ENCODE assay signal across 9 mouse cellular contexts in the genomic region with DNA sequence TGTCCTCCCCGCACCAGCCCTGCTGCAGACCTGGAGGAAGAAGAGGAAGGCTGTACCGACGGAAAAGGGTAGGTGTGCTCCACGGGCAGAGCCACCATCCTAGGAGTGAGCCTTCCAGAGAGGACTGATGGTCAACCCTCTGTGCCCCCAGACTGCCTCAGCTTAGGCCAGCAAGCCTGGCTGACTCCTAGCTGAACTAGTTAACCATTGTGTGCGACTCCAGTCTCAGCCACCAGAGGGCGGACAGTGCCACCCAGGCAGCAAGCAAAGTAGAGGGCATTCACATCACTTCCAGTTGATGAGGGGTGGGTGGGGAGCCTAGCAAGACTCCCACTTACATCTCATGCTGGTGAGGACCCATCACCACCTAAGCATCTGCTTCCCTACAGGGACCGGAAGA. TPM values are rescaled to one million over a fixed set of nuclear protein-coding genes. Genes with fewer than 3 reads are reported as not detected.
DNase-seq lines count a peak whose midpoint lies in the region; ATAC-seq and TF ChIP-seq lines count a peak whose summit lies in the region.
"Had no signal": no experiment of that assay in that cellular context is flagged by ENCODE, and none has a peak within 500 bp of the region (broad histone marks: within the 10 kb centered on the region; RNA-seq: fewer than 3 reads in every experiment).

No protein-coding gene starts in this region.

- H3K4me3 ChIP-seq in intestine, embryonic 14.5 days (ENCODE audit: low read depth, low read length), result no peak overlapping the region
- H3K4me3 ChIP-seq in intestine, embryonic 15.5 days (replicated peaks), result no peak overlapping the region
- H3K4me3 ChIP-seq in CH12.LX (replicated peaks in 1 of 3; ENCODE audit: low read depth in 2 of 3, low read length in 2 of 3, poor library complexity in 1 of 3), result no peak overlapping the region
- H3K4me3 ChIP-seq: limb, embryonic 12.5 days had no signal

- H3K27me3 ChIP-seq in intestine, embryonic 14.5 days (replicated peaks; ENCODE audit: control insufficient read depth, insufficient read depth, low read length), result 0 out of 2 replicates have a peak, but pooled peaks cover 2% of the 10 kb centered on the region
- no peaks in the 10 kb centered on the region for H3K27me3 ChIP-seq in intestine, embryonic 15.5 days (replicated peaks)
- peaks cover 67% of the 10 kb centered on the region for H3K27me3 ChIP-seq in CH12.LX (replicated peaks)

- peak; percentile 48 for TF ChIP-seq RAD21 in CH12.LX (IDR thresholded peaks at IDR 0.05; ENCODE audit: low read depth, low read length)

- H3K9me3 ChIP-seq in intestine, embryonic 14.5 days (ENCODE audit: control insufficient read depth, low read length), result no peaks in the 10 kb centered on the region
- H3K9me3 ChIP-seq in intestine, embryonic 15.5 days, result no peaks in the 10 kb centered on the region
- H3K9me3 ChIP-seq in CH12.LX (replicated peaks; ENCODE audit: low read length), result no peaks in the 10 kb centered on the region
- H3K9me3 ChIP-seq: limb, embryonic 12.5 days had no signal

- TF ChIP-seq EP300 in CH12.LX (IDR thresholded peaks at IDR 0.05; ENCODE audit: low read length), result no peak

- no peak for TF ChIP-seq POLR2A in CH12.LX (IDR thresholded peaks at IDR 0.05; ENCODE audit: low read depth, low read length)

- peaks cover 28% of the 10 kb centered on the region for H3K36me3 ChIP-seq in intestine, embryonic 14.5 days (ENCODE audit: control insufficient read depth, insufficient read depth, low read length)
- peaks cover 14% of the 10 kb centered on the region for H3K36me3 ChIP-seq in intestine, embryonic 15.5 days
- H3K36me3 ChIP-seq in CH12.LX (replicated peaks in 1 of 2; ENCODE audit: control insufficient read depth in 1 of 2, insufficient read depth in 1 of 2, low read length in 1 of 2), result no peaks in the 10 kb centered on the region

- no peak overlapping the region for H3K4me2 ChIP-seq in intestine, embryonic 14.5 days (ENCODE audit: low read length)
- no peak overlapping the region for H3K4me2 ChIP-seq in intestine, embryonic 15.5 days (replicated peaks)
- H3K4me2 ChIP-seq in CH12.LX (ENCODE audit: insufficient read depth, low read depth, poor library complexity, severe bottlenecking), result no peak overlapping the region
- H3K4me2 ChIP-seq: limb, embryonic 12.5 days had no signal

- DNase-seq in intestine, embryonic 14.5 days (ENCODE audit: low spot score), result peak; percentile 90
- peak; percentile 63 for DNase-seq in CH12.LX (ENCODE audit: extremely low read depth)
- peak; percentile 75 for DNase-seq in adrenal gland, postnatal 25 days
- peak; percentile 80 to 84 for DNase-seq in left cerebral cortex, adult 18-20 months (ENCODE audit: low spot score in 2 of 2)
- DNase-seq in naive thymus-derived CD4-positive, alpha-beta T cell, adult 2 months (ENCODE audit: low read depth), result peak; percentile 89
- peak; percentile 87 for DNase-seq in thymus, postnatal 14 days

- no peak overlapping the region for H3K27ac ChIP-seq in intestine, embryonic 14.5 days (ENCODE audit: low read depth)
- H3K27ac ChIP-seq in intestine, embryonic 15.5 days, result no peak overlapping the region
- no peak overlapping the region for H3K27ac ChIP-seq in CH12.LX (ENCODE audit: insufficient read depth, low read depth)
- H3K27ac ChIP-seq: limb, embryonic 12.5 days had no signal

- peak; percentile 74 to 85 for TF ChIP-seq CTCF in CH12.LX (conservative IDR thresholded peaks at IDR 0.05 in 1 of 2, IDR thresholded peaks at IDR 0.05 in 1 of 2; ENCODE audit: low read depth in 2 of 2, low read length in 2 of 2)

- ATAC-seq in intestine, embryonic 14.5 days (replicated peaks; ENCODE audit: low FRiP score, low TSS enrichment, low read depth), result no peak
- no peak for ATAC-seq in intestine, embryonic 15.5 days
- ATAC-seq in erythroid progenitor cell, adult 5-6 weeks (replicated peaks; ENCODE audit: low FRiP score, poor library complexity, severe bottlenecking), result peak; percentile 77

- no peaks in the 10 kb centered on the region for H3K79me2 ChIP-seq in CH12.LX (replicated peaks; ENCODE audit: control insufficient read depth, extremely low read depth, insufficient read depth, poor library complexity, severe bottlenecking)

- in situ Hi-C loops in CH12.LX (cut with MboI; ENCODE audit: low pct_ligation_motif_present, low pct_unique_long_range_greater_than_20kb, low sequenced_read_pairs), result no loop called here

- WGBS in intestine, embryonic 14.5 days, result 45% methylated on average over 7 of the region's 7 CpGs
- 45% methylated on average over 7 of the region's 7 CpGs for WGBS in intestine, embryonic 15.5 days

- peaks cover 6% of the 10 kb centered on the region for H3K4me1 ChIP-seq in intestine, embryonic 14.5 days (replicated peaks; ENCODE audit: control insufficient read depth, insufficient read depth, low read length)
- H3K4me1 ChIP-seq in intestine, embryonic 15.5 days (replicated peaks), result peaks cover 6% of the 10 kb centered on the region
- H3K4me1 ChIP-seq in CH12.LX (ENCODE audit: control insufficient read depth in 1 of 2, insufficient read depth in 2 of 2), result peaks cover 0 to 6% of the 10 kb centered on the region in 2 experiments; a peak in 1 of 4 replicates

- H3K9ac ChIP-seq in intestine, embryonic 14.5 days (ENCODE audit: low read length), result no peak overlapping the region
- no peak overlapping the region for H3K9ac ChIP-seq in intestine, embryonic 15.5 days
- no peak overlapping the region for H3K9ac ChIP-seq in CH12.LX (ENCODE audit: insufficient read depth, low read depth)
- H3K9ac ChIP-seq: limb, embryonic 12.5 days had no signal

- dilution Hi-C loops in CH12.LX (cut with MboI; ENCODE audit: extremely low pct_ligation_motif_present, extremely low pct_unique_long_range_greater_than_20kb, low sequenced_read_pairs), result no loop called here

TF ChIP-seq in CH12.LX, 34 proteins besides CTCF, POLR2A, EP300 and RAD21:
- TF ChIP-seq TCF12 (IDR thresholded peaks at IDR 0.05; ENCODE audit: low read depth, low read length) (no peak), ELF1 (IDR thresholded peaks at IDR 0.05; ENCODE audit: low read depth, low read length) (no peak), MXI1 (IDR thresholded peaks at IDR 0.05; ENCODE audit: low read depth, low read length) (no peak), USF1 (IDR thresholded peaks at IDR 0.05; ENCODE audit: low read depth, low read length) (no peak), SMC3 (IDR thresholded peaks at IDR 0.05; ENCODE audit: low read depth, low read length) (peak; percentile 86), JUND (conservative IDR thresholded peaks at IDR 0.05; ENCODE audit: low read depth, low read length) (no peak)
TF ChIP-seq in CH12.LX: peak in this region for 1.

RNA-seq across cellular contexts. Expression of a gene that starts 12.7 kb away (rescaled TPM):
- 0.97 and 0.98 TPM in 2 replicates for polyA plus RNA-seq in intestine, embryonic 14.5 days (2014; fragmentation: Nextera tagmentation; extraction: Ambion mirVana)
- polyA plus RNA-seq in intestine, embryonic 15.5 days (2015; fragmentation: Nextera tagmentation; extraction: Ambion mirVana), result 1.4 and 1.5 TPM in 2 replicates
- total RNA-seq in CH12.LX (2012; rRNA removed) (0.38 and 1.5 TPM in 2 replicates), CH12.LX (2014; rRNA removed) (not detected in 2 replicates)
- not detected in 2 replicates for polyA plus RNA-seq in CH12.LX (2012; ENCODE audit: insufficient read length, low read depth)
- total RNA-seq in adrenal gland, postnatal 25 days (2021), result 1.5 and 2.0 TPM in 2 replicates
- not detected in 2 replicates for total RNA-seq in erythroid progenitor cell, adult 5-6 weeks (2015; ENCODE audit: low replicate concordance)
- 2.0 TPM in 1 of 2 replicates, not detected in the other for total RNA-seq in erythroid progenitor cell, adult 5-6 weeks (2017; ENCODE audit: low replicate concordance)
- 10 to 100 TPM; 19.0 to 20.7 TPM for total RNA-seq in left cerebral cortex, adult 18-20 months (2021)

RNA-seq across cellular contexts. Expression of a gene that starts 30.7 kb away (rescaled TPM):
- 9.0 and 9.2 TPM in 2 replicates for polyA plus RNA-seq in intestine, embryonic 14.5 days (2014; fragmentation: Nextera tagmentation; extraction: Ambion mirVana)
- 11.0 and 12.9 TPM in 2 replicates for polyA plus RNA-seq in intestine, embryonic 15.5 days (2015; fragmentation: Nextera tagmentation; extraction: Ambion mirVana)
- total RNA-seq in CH12.LX (2012; rRNA removed) (1.6 and 2.1 TPM in 2 replicates), CH12.LX (2014; rRNA removed) (0.05 and 0.09 TPM in 2 replicates)
- 0.82 and 1.1 TPM in 2 replicates for polyA plus RNA-seq in CH12.LX (2012; ENCODE audit: insufficient read length, low read depth)
- 12.9 and 15.6 TPM in 2 replicates for total RNA-seq in adrenal gland, postnatal 25 days (2021)
- 1.7 and 2.9 TPM in 2 replicates for total RNA-seq in erythroid progenitor cell, adult 5-6 weeks (2015; ENCODE audit: low replicate concordance)
- total RNA-seq in erythroid progenitor cell, adult 5-6 weeks (2017; ENCODE audit: low replicate concordance), result 3.5 and 5.3 TPM in 2 replicates
- total RNA-seq in left cerebral cortex, adult 18-20 months (2021), result 10 to 100 TPM; 80.0 to 91.9 TPM

RNA-seq across cellular contexts. Expression of a gene that starts 49.1 kb away (rescaled TPM):
- polyA plus RNA-seq in intestine, embryonic 14.5 days (2014; fragmentation: Nextera tagmentation; extraction: Ambion mirVana), result 22.8 and 24.2 TPM in 2 replicates
- 29.2 and 30.8 TPM in 2 replicates for polyA plus RNA-seq in intestine, embryonic 15.5 days (2015; fragmentation: Nextera tagmentation; extraction: Ambion mirVana)
- total RNA-seq in CH12.LX (2012; rRNA removed) (0.04 and 0.25 TPM in 2 replicates), CH12.LX (2014; rRNA removed) (not detected in 2 replicates)
- 0.08 TPM in 1 of 2 replicates, not detected in the other for polyA plus RNA-seq in CH12.LX (2012; ENCODE audit: insufficient read length, low read depth)
- 1.2 TPM in 2 replicates for total RNA-seq in adrenal gland, postnatal 25 days (2021)
- total RNA-seq in erythroid progenitor cell, adult 5-6 weeks (2015; ENCODE audit: low replicate concordance), result 0.72 TPM in 1 of 2 replicates, not detected in the other
- not detected in 2 replicates for total RNA-seq in erythroid progenitor cell, adult 5-6 weeks (2017; ENCODE audit: low replicate concordance)
- 1 to 10 TPM; 3.0 to 3.4 TPM for total RNA-seq in left cerebral cortex, adult 18-20 months (2021)

RNA-seq across cellular contexts. Expression of a gene that starts 55.6 kb away (rescaled TPM):
- polyA plus RNA-seq in intestine, embryonic 14.5 days (2014; fragmentation: Nextera tagmentation; extraction: Ambion mirVana), result not detected in 2 replicates
- 0.30 and 0.42 TPM in 2 replicates for polyA plus RNA-seq in intestine, embryonic 15.5 days (2015; fragmentation: Nextera tagmentation; extraction: Ambion mirVana)
- total RNA-seq in CH12.LX (2012; rRNA removed) (not detected in 2 replicates), CH12.LX (2014; rRNA removed) (not detected in 2 replicates)
- not detected in 2 replicates for polyA plus RNA-seq in CH12.LX (2012; ENCODE audit: insufficient read length, low read depth)
- not detected in 2 replicates for total RNA-seq in adrenal gland, postnatal 25 days (2021)
- not detected in 2 replicates for total RNA-seq in erythroid progenitor cell, adult 5-6 weeks (2015; ENCODE audit: low replicate concordance)
- total RNA-seq in erythroid progenitor cell, adult 5-6 weeks (2017; ENCODE audit: low replicate concordance), result not detected in 2 replicates
- not detected for total RNA-seq in left cerebral cortex, adult 18-20 months (2021)
- polyA plus RNA-seq: limb, embryonic 12.5 days had no signal
